Mouse (Mus musculus): ENCODE measurements around the gene Prkaca.

- TF ChIP-seq CTCF (IDR thresholded peaks at IDR 0.05; ENCODE audit: extremely low read depth, insufficient read depth, low read length): peak; percentile 21; the same call in 1 of the 2 replicates
- TF ChIP-seq POLR2A (IDR thresholded peaks at IDR 0.05; ENCODE audit: extremely low read depth, insufficient read depth, low read length): no peak
Measured at GRCm38 (mm10) chr8:84010625-84011611, 38.1 kb downstream of the Prkaca start.
